Mouse (Mus musculus) small intestine, adult 2 months (tissue): ENCODE measurements at regions not wholly inside any gene's neighbourhood (a gene's known extent, or its start where the extent isn't known, plus 50 kb on each side); places are given as distances from the start of the nearest gene placed in this dataset.

Source experiments
- CTCF ChIP-seq: fragments of 200-500 bp; IDR thresholded peaks from 2 replicates; pipeline ENCODE4 v1.5.1; 2012; ENCODE audit warnings: low read depth, mild to moderate bottlenecking, control low read depth, inconsistent platforms, low read length, moderate library complexity, mixed read lengths; ENCODE audit not compliant: insufficient replicate concordance, insufficient read length; ENCODE audit errors: extremely low read depth
- POLR2A ChIP-seq: fragments of 200-500 bp; IDR thresholded peaks from 2 replicates; pipeline ENCODE4 v1.6.1; 2012; ENCODE audit warnings: low read depth, mild to moderate bottlenecking, control low read depth, inconsistent platforms, low read length, moderate library complexity

DNA sequence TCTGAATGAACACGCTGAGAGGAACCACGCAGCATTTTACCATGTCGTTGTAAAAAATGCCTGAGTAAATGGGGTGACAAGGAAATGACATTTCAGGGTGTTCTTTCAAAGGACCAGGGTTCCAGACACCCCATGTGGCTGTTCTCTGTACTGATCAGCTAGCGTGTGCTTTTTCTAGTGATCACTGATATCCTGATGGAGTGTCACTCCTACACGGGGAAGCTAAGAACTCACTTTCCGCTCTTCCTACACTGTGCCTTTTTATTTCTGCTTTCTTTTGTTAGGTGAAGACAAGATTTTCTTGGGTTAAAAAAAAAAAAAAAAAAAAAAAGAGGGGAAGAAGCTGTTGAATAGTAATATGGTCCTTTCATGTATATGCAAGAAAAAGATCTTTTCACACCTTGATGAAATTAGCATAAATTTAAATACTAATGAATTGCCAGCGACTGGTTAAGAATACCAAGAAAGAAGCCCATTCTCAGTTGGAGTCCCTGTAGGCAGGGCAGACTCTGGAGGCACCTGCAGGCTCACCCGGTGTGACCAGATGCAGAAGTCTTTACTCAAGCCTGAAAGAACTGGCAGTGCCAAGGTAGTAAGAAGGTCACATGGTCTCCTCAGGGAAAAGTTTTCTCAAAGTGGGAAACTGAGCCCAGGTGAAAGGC lies 270.2 kb upstream of the Irx2 start:
- TF ChIP-seq CTCF = no peak
- no peak for TF ChIP-seq POLR2A
